Mouse (Mus musculus): ENCODE data around the gene Herc4. TPM values are rescaled to one million over a fixed set of nuclear protein-coding genes. Genes with fewer than 3 reads are reported as not detected.

Herc4 gene
- total RNA-seq (2023) = 223 to 260 TPM (median 231 TPM) in 4 replicates

GRCm38 (mm10) chr10:63243493-63244054 lies at the start of gene Herc4:
Gene Herc4 (plus strand): TSS chr10:63243810.

DNA sequence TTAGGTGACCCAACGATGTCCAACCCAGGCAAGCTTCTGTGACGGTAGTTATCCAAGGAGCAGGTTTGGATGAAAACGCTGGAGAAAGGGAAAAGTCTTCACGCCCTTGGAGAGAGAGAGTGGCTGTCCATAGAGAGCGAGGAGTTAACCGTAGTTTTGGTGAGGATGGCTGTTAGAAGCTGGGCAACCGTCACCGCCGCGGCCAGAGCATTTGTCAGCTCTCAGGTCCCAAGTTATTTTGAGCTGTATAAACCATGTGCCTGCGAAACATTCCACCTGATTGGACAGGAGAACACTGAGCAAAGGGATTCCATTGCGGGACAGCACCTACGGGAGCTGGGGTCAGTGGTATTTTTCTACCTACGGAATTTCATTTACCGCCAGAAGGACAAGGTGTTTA lies 39.9 kb upstream of the Herc4 start, which contains the start of gene Mypn:
Gene Mypn (minus strand): TSS at position 225 of the 400 bp plus-strand sequence.

Other genes starting within 250 kb of the Herc4 start
- gene Hnrnph3, start 219.6 kb upstream of the Herc4 start, total RNA-seq (2023) = 90.9 to 102 TPM (median 100 TPM) in 4 replicates
- 0.67 to 2.1 TPM (median 1.5 TPM) in 4 replicates for gene Pbld2, start 219.5 kb upstream of the Herc4 start, total RNA-seq (2023)
- gene Pbld1, start 183.6 kb upstream of the Herc4 start, total RNA-seq (2023) = not detected in 4 replicates
- gene Atoh7, start 144.2 kb upstream of the Herc4 start, total RNA-seq (2023) = not detected in 4 replicates
- not detected in 4 replicates for gene Mypn, start 39.9 kb upstream of the Herc4 start, total RNA-seq (2023)
- 55.1 to 70.7 TPM (median 62.1 TPM) in 4 replicates for gene Sirt1, start 137.9 kb downstream of the Herc4 start, total RNA-seq (2023)
- gene Dnajc12, start 138.6 kb downstream of the Herc4 start, total RNA-seq (2023) = 4.5 to 7.0 TPM (median 5.7 TPM) in 4 replicates
- gene Gm7075, start 178.0 kb downstream of the Herc4 start, total RNA-seq (2023) = not detected in 4 replicates
- gene Ctnna3, start 186.3 kb downstream of the Herc4 start, total RNA-seq (2023) = not detected in 4 replicates